Mouse (Mus musculus): ENCODE data around the gene 1700025G04Rik. TPM values are rescaled to one million over a fixed set of nuclear protein-coding genes. Genes with fewer than 3 reads are reported as not detected.

The 1700025G04Rik gene
- total and polyA plus RNA-seq, 2 experiments from 2014 or later: 24.9 to 32.4 TPM

DNA sequence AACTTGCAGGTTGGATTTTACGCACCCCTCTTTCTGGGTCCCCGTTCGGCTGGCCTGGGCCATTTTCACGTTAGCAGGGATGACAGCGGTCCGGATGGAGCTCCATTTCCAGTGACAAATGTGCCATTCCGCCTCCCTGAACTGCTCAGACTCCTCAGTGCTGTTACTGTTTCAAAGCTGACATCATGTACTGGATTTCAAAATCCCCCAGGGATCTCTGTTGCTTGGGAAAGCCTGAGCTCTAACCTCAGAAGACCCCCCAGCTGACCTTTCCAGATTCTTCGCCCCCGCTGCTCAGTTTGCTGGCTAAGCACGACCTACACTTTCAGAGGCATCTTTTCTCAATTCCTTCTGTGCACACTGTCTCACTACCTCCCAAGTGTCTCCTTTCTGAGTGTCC is 128.7 kb downstream of the 1700025G04Rik start:
- no peak overlapping the region for H3K4me2 ChIP-seq (ENCODE audit: low read depth, low read length)
- WGBS: 86% methylated on average over 10 of the region's 10 CpGs
- no peak overlapping the region for H3K27ac ChIP-seq
- ATAC-seq (peak; percentile 18; the same call in 1 of the 2 replicates), DNase-seq (ENCODE audit: low spot score) (no peak)
- no peak overlapping the region for H3K9ac ChIP-seq (replicated peaks; ENCODE audit: low read length)
- no peaks in the 10 kb centered on the region for H3K27me3 ChIP-seq (ENCODE audit: insufficient read depth, low read length)
- 0 out of 2 replicates have a peak, but pooled peaks cover 3% of the 10 kb centered on the region for H3K4me1 ChIP-seq (ENCODE audit: insufficient read depth, low read length)
- H3K4me3 ChIP-seq (ENCODE audit: low read length): no peak overlapping the region
- H3K9me3 ChIP-seq (ENCODE audit: low read length): no peaks in the 10 kb centered on the region
- no peaks in the 10 kb centered on the region for H3K36me3 ChIP-seq (ENCODE audit: insufficient read depth, low read length)
- TF ChIP-seq CTCF (IDR thresholded peaks at IDR 0.05; ENCODE audit: low read depth): no peak

DNA sequence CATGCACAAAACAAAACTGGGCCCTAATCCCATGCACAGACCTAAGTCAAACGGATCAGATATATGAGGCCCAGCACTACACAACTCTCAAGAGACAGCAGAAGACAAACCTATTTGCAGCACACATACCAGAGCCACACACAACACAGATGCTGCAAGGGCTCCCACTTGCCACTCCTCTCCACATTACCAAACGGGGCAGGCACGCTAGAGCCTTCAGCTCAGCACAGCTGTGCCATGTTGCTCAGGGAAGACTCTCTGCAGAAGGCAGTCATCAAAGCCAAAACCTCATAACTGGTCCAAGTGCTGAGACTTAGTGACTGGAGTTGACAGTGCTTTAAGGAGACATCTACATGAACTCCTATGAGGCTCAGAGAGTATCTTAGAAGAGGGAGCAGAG is 130.9 kb downstream of the 1700025G04Rik start:
- TF ChIP-seq CTCF (IDR thresholded peaks at IDR 0.05; ENCODE audit: low read depth): no peak
- DNase-seq (ENCODE audit: low spot score) (no peak), ATAC-seq (no peak)
- Histone ChIP-seq H3K27ac (no peak overlapping the region), H3K9me3 (ENCODE audit: low read length) (no peaks in the 10 kb centered on the region), H3K4me1 (ENCODE audit: insufficient read depth, low read length) (0 out of 2 replicates have a peak, but pooled peaks cover 3% of the 10 kb centered on the region), H3K36me3 (ENCODE audit: insufficient read depth, low read length) (no peaks in the 10 kb centered on the region), H3K4me3 (ENCODE audit: low read length) (no peak overlapping the region), H3K9ac (replicated peaks; ENCODE audit: low read length) (no peak overlapping the region), H3K27me3 (ENCODE audit: insufficient read depth, low read length) (no peaks in the 10 kb centered on the region), H3K4me2 (ENCODE audit: low read depth, low read length) (no peak overlapping the region)
- 40% methylated on average over 3 of the region's 3 CpGs for WGBS

DNA sequence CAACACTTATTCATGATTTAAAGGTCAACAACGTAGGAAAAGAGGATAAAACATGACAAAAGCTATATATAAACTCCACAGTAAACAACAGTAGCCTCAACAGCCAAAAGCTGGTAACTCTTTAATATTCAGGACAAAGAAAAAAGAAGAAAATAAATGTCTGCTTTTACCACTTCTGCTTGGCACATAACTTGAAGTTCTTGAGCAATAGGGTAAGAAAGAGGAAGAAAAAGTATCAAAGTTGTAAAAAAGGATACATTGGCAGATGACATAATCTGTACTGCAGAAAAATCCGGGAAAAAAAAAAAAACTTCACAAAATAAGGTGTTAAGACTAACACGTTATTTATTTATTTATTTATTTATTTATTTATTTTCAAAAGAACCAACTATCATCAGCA is 131.5 kb downstream of the 1700025G04Rik start:
- H3K9me3 ChIP-seq (ENCODE audit: low read length): no peaks in the 10 kb centered on the region
- no peak for TF ChIP-seq CTCF (IDR thresholded peaks at IDR 0.05; ENCODE audit: low read depth)
- H3K4me2 ChIP-seq (ENCODE audit: low read depth, low read length): no peak overlapping the region
- no peaks in the 10 kb centered on the region for H3K27me3 ChIP-seq (ENCODE audit: insufficient read depth, low read length)
- WGBS: 77% methylated on average over 3 of the region's 3 CpGs
- peaks cover 7% of the 10 kb centered on the region; the same call in 1 of the 2 replicates for H3K4me1 ChIP-seq (ENCODE audit: insufficient read depth, low read length)
- no peak overlapping the region for H3K9ac ChIP-seq (replicated peaks; ENCODE audit: low read length)
- H3K27ac ChIP-seq: no peak overlapping the region
- H3K36me3 ChIP-seq (ENCODE audit: insufficient read depth, low read length): no peaks in the 10 kb centered on the region
- no peak overlapping the region for H3K4me3 ChIP-seq (ENCODE audit: low read length)
- DNase-seq (ENCODE audit: low spot score) (no peak), ATAC-seq (no peak)

DNA sequence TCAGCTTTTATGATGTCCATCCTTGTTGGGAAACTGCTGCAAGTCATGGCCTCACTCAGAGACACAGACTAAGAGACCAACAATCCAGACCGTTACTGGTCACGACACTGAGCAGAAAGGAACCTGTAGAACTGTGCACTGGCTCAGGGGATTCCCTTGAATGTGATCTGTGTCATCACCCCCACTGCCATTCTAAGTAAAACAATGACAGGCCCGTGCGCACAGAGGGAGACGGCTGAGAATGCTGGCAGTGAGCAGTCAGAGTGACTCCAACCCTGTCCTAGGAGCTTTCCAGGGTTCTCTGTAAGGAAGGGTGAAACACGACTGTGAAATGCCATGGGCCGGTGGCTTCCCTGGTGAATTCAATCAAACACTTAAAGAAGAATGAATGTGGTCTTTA is 132.3 kb downstream of the 1700025G04Rik start:
- Histone ChIP-seq H3K27me3 (ENCODE audit: insufficient read depth, low read length) (no peaks in the 10 kb centered on the region), H3K4me1 (ENCODE audit: insufficient read depth, low read length) (peaks cover 11% of the 10 kb centered on the region), H3K4me3 (ENCODE audit: low read length) (no peak overlapping the region), H3K36me3 (ENCODE audit: insufficient read depth, low read length) (no peaks in the 10 kb centered on the region), H3K27ac (no peak overlapping the region), H3K9ac (replicated peaks; ENCODE audit: low read length) (no peak overlapping the region), H3K9me3 (ENCODE audit: low read length) (no peaks in the 10 kb centered on the region), H3K4me2 (ENCODE audit: low read depth, low read length) (no peak overlapping the region)
- no peak for ATAC-seq
- DNase-seq (ENCODE audit: low spot score): no peak
- WGBS: 23% methylated on average over 7 of the region's 7 CpGs
- no peak for TF ChIP-seq CTCF (IDR thresholded peaks at IDR 0.05; ENCODE audit: low read depth)

DNA sequence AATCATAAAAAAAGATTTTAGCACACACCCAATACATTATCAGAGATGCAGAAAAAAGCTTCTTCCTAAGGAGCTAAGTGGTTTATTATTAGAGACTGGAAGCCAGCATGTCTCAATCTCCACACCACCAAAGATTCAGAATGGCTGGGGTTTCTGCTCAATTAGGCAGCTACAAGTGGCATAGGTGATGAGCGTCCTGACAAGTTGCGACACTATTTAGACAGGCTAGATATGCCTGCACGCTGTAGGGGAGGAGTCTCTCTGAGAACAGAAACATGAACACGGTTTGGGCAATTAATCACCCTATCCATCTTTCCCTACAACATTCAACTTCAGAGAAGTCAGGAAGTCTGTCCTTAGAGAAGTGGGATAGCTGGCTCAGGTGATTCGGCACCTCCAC is 134.1 kb downstream of the 1700025G04Rik start:
- Histone ChIP-seq H3K4me3 (ENCODE audit: low read length) (no peak overlapping the region), H3K4me1 (ENCODE audit: insufficient read depth, low read length) (peaks cover 11% of the 10 kb centered on the region), H3K9ac (replicated peaks; ENCODE audit: low read length) (no peak overlapping the region), H3K27me3 (ENCODE audit: insufficient read depth, low read length) (no peaks in the 10 kb centered on the region), H3K27ac (no peak overlapping the region), H3K9me3 (ENCODE audit: low read length) (no peaks in the 10 kb centered on the region), H3K36me3 (ENCODE audit: insufficient read depth, low read length) (no peaks in the 10 kb centered on the region), H3K4me2 (ENCODE audit: low read depth, low read length) (no peak overlapping the region)
- 72% methylated on average over 5 of the region's 5 CpGs for WGBS
- no peak for TF ChIP-seq CTCF (IDR thresholded peaks at IDR 0.05; ENCODE audit: low read depth)
- ATAC-seq (no peak), DNase-seq (ENCODE audit: low spot score) (no peak)

DNA sequence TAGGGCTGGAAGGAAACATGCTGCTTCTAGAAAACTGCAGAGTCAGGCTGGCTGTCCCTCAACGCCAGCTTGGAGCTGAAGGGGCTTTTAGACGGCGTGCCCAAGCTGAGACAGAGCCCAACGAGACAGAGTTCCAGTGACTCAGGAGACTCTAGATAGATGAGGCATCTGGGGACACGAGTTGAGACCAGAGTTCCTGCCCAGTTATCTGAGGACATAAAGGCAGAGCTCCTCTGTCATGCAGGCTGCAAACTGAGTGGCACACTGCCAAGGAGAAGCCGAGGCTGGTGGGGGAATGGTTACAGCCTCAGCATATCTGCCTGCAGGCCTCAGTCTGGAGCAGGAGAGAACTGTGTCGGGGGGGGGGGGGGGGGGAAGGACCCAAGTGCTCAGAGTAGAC is 136.4 kb downstream of the 1700025G04Rik start:
- Histone ChIP-seq H3K4me3 (ENCODE audit: low read length) (no peak overlapping the region), H3K36me3 (ENCODE audit: insufficient read depth, low read length) (no peaks in the 10 kb centered on the region), H3K27me3 (ENCODE audit: insufficient read depth, low read length) (no peaks in the 10 kb centered on the region), H3K4me1 (ENCODE audit: insufficient read depth, low read length) (peaks cover 11% of the 10 kb centered on the region), H3K27ac (no peak overlapping the region), H3K4me2 (ENCODE audit: low read depth, low read length) (no peak overlapping the region), H3K9me3 (ENCODE audit: low read length) (no peaks in the 10 kb centered on the region), H3K9ac (replicated peaks; ENCODE audit: low read length) (no peak overlapping the region)
- DNase-seq (ENCODE audit: low spot score): peak; percentile 72
- ATAC-seq: peak; percentile 76
- TF ChIP-seq CTCF (IDR thresholded peaks at IDR 0.05; ENCODE audit: low read depth): no peak
- 8% methylated on average over 6 of the region's 7 CpGs for WGBS

DNA sequence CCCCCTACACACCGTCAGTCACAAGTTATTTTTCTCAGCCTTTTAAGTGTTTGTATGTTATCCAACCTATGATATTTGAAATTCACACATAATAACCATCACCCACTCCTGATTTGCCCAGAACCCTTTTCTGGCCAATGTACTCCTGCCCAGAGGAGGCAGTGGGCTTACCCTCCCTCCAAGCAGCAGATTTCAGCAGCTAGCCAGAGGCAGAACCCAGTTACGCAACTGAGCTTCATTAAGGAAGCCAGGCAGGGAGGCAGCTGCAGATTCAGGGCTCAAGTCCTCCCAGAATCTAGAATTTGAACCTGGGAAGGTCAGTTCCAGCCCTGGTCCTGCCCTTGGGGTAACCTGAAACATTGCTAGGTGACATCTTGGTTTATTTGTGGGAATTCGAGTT is 141.9 kb downstream of the 1700025G04Rik start:
- Histone ChIP-seq H3K9ac (replicated peaks; ENCODE audit: low read length) (no peak overlapping the region), H3K9me3 (ENCODE audit: low read length) (no peaks in the 10 kb centered on the region), H3K4me3 (ENCODE audit: low read length) (no peak overlapping the region), H3K4me2 (ENCODE audit: low read depth, low read length) (no peak overlapping the region), H3K27ac (no peak overlapping the region), H3K36me3 (ENCODE audit: insufficient read depth, low read length) (no peaks in the 10 kb centered on the region), H3K27me3 (ENCODE audit: insufficient read depth, low read length) (no peaks in the 10 kb centered on the region), H3K4me1 (ENCODE audit: insufficient read depth, low read length) (peaks cover 26% of the 10 kb centered on the region)
- no peak for DNase-seq (ENCODE audit: low spot score)
- no peak for TF ChIP-seq CTCF (IDR thresholded peaks at IDR 0.05; ENCODE audit: low read depth)
- WGBS: 70% methylated on average over 3 of the region's 3 CpGs
- no peak for ATAC-seq

Measured in hindbrain, postnatal 0 days (tissue).